Mouse (Mus musculus) ES-Bruce4 (cell line): ENCODE data around the gene Lrmda.

ENCODE experiments used
- CTCF ChIP-seq: IDR thresholded peaks from one replicate; pipeline ENCODE4 v1.8.1; 2011; ENCODE audit warnings: low read depth, low read length
- POLR2A ChIP-seq: IDR thresholded peaks from one replicate; pipeline ENCODE4 v1.8.1; 2011; ENCODE audit warnings: low read length; ENCODE audit not compliant: insufficient read depth

DNA sequence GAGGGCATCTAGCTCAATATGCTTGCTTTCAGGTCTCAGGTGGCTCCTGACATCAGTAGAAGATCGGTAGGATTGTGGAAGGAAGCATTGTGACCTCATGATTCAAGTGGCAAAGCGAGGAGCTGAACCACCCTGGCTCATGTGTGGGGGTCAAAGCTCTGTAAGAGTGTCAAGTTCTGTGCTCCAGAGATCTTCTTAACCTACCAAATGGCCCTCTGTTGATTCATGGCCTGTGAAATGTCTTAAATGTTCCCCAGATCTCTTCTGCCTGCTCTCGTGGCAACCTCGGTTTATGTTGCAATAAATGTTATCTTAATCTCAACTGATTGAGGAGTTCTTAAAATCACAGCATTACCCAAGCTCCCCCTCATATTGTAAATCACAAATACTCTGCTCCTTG, 780.5 kb downstream of the Lrmda start:
- TF ChIP-seq POLR2A (no peak), CTCF (no peak)
